Mouse (Mus musculus) left cerebral cortex, adult 18-20 months (tissue): ENCODE measurements around the gene Rpp21. TPM values are rescaled to one million over a fixed set of nuclear protein-coding genes. Genes with fewer than 3 reads are reported as not detected.
"Not testable (repeated sequence)": the region's sequence is repeated elsewhere in the genome, so short reads cannot be mapped to it uniquely, and the experiment has no call there.

ENCODE experiments used
- DNase-seq, 2 experiments: peaks; one replicate each; pipeline ENCODE4 v3.0.0; 2021 to 2022; ENCODE audit warnings: low spot score in 2 of 2, mixed read lengths in 1 of 2
- total RNA-seq, 2 experiments: library from RNA; stranded (reverse); gene quantifications; 2 replicates each; pipeline ENCODE4 v1.2.3; 2021

The Rpp21 gene
- total RNA-seq, 2 experiments from 2014 or later = 39.3 to 43.6 TPM

DNA sequence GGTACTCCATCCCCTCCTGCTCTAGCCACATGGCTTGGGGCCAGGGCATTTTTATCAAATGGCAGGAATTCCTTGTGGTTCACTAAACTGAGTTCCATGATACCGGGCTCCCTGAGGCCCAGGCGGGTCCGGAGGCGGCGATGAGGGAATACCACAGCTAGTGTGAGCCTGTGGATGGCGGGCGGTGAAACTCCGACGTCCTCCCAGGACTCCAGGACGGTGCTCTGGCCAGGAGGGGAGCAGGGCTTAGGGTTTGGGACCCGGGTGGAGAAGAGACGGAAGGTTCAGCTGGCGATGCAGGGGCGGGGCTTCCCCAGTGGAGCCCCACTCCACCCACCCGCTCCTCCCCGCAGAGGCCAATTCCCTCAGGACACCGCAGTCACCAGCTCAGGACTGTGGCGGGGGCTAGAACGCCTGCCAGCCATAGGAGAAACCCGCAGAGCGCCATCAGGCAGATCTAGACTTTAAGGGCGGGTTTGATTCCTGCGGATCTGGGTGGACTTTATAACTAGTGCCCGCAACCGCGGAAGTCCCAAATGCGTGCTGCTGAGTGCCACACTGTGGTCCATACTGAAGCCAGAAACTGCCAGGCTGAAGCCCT is 20.4 kb downstream of the Rpp21 start:
- no peak for DNase-seq

DNA sequence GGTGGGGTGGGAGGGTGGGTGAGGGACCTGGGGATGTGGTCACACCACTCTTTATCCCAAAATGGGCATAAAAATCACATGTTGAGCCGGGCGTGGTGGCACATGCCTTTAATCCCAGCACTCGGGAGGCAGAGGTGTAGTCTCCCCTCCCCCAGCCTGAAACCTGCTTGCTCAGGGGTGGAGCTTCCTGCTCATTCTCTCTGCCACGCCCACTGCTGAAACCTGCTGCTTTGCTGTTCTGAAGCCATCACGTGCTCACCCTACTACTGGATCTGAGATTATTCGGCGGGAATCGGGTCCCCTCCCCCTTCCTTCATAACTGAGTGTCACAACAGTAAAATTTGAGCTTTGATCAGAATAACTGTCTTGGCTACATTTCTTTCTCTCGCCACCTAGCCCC is 22.6 kb downstream of the Rpp21 start:
- not testable (repeated sequence) for DNase-seq

DNA sequence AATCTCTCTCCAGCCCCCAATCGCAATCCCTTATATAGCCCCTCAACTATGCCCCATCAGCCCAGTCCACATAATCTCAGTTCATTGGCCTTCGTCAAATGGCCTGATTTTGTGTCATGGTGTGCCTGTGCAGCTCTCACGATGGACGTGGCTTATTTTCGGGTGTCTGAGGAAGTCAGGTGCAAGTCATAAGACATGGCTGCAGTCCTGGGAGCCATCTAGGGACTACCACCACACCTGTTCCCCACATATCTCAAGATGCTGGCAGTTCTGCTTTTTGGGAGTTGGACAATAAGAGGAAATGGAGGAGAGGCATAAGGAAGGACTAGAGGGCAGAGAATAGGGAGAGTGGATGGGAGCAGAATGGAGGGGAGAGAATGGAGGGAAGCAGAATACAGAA is 24.3 kb downstream of the Rpp21 start:
- no peak for DNase-seq

DNA sequence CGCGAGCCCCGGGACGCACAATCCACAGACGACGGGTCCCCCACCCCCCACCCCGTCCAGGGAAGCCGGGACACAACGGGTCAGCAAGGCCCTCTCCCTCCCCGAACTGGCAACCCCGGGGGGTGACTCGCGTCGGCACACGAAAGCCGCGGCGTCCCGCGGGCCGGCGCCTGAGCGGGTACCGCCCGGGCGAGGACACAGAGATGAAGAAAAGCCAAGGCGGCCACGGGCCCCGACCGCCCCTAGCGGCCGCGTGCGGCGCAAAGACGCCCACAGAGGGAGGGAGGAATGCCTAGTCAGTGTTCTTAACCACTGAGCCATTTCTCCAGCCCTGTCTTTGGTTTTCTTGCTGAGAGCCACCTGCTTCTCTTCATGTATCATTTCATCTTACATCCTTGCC is 26.6 kb downstream of the Rpp21 start:
- DNase-seq = peak; percentile 58 to 71

DNA sequence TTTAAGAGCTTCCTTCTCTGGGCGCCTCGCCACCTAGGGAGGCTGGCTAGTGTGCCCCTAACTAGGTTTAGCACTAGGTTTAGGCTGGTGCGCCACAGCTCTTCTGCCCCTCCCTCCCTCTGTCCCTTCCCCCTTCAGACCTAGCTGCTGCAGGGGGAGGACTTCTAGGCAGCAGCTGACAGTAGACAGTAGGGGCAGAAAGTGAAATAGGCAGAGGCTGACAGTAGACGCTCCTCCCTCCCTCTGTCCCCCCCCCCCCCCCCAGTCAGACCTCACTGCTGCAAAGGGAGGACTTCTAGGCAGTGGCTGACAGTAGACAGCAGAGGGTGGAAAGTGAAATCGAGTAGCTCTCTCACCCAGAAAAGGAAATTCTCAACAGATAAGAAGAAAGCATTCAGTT is 28.8 kb downstream of the Rpp21 start:
- DNase-seq = no peak

DNA sequence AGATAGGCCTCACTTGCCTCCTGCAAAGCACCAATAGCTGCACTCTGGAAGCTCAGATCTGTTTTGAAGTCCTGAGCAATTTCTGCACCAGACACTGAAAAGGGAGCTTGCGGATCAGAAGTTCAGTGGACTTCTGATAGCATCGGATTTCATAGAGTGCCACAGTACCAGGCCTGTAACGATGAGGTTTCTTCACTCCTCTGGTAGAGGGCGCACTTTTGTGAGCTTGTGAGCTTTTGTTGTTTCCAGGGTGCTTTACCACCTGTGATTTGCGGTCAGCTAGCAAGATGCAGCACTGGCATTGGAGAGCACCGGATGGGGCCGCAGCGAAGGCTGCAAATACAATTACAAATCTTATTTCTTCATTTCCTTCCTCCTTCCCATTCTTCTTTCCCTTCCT is 30.9 kb downstream of the Rpp21 start:
- no peak for DNase-seq

DNA sequence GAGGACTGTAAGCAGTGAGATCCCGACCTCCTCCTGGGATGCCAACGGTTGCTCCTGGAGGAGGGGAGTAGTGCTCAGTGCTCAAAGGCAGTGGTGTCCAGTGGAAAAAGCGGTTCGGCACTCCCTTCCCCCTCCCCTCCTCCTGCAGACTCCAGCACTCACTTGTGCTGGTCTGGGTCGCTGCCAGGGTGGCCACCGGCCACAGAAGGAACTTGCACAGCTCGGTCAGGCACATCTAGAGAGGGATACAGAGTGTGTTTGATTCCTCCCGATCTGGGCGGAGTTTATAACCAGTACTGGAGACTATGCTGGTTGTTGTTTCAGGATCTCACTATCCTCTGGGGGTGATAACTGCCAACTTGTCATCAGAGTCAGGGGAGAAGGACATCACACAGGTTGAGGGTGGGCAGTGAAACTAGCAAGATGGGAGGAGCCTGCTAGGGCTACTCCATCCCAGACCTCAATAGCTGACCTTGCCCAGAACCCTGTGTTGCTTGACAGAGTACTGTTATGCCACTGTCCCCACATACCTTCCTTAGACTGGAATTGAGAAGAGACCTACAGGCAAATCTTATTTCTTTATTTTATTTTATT is 32.5 kb downstream of the Rpp21 start:
- no peak for DNase-seq

DNA sequence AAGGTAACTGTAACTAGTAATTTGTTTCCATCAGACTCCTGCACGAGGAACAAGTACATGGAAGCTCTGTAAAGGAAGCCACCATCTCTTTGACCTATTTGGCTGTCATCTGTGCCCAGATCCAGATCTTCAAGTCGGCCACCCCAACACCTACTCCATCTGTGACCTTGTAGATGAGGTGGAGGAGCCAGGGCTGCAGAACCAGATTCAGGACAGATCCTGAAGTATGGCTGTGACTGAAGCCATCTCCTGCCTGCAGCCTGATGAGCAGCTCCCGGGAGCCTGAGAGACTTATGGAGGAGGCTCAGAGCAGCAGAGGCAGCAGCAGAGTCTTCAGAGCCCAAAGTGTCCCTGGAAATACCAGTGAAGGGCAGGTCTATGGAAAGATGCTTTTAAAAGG is 33.4 kb downstream of the Rpp21 start:
- no peak for DNase-seq

DNA sequence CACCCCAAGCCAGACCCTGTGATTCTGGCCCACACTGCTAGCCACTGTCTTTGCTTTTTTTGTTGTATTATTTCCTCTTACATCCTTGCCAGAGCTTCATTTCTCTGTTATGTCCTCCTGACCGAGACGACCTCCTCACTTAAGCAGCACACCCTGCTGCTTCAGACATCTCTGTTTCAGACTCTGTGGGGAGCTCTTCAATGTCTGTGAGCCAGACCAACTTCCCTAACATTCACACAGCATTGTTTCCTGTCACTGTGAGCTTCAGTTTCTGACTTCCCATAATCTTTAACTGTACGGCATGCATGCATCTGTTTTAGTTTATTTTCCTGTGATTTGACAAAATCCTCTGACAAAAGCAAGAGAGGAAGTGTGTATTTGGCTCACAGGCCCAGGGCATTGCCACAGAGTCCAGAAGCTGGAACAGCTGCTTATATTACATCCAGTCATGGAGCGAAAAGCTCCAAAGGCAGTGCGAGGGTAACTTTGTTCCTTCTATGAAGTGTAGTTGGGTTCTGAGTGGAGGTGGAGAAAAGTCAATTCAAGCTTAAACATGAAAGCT is 39.2 kb downstream of the Rpp21 start:
- DNase-seq = no peak

DNA sequence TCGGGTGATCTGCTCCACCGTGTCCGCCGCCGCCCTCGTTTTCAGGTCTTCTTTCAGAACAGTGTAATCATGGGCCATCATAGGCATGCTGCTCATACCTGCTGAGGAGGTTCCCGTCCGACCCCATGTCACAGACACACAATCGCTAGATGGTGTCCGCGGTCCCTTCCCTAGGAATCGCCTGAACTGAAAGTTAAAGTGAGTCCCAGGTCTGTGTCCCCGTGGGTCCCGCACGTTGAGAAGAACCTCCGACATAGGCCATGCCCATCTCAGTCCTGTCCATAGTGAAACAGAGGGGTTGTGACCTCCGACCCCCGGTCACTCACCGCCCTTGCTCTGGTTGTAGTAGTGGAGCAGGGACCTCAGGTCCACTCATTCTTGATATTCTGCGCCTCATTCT is 42.3 kb downstream of the Rpp21 start:
- no peak for DNase-seq

DNA sequence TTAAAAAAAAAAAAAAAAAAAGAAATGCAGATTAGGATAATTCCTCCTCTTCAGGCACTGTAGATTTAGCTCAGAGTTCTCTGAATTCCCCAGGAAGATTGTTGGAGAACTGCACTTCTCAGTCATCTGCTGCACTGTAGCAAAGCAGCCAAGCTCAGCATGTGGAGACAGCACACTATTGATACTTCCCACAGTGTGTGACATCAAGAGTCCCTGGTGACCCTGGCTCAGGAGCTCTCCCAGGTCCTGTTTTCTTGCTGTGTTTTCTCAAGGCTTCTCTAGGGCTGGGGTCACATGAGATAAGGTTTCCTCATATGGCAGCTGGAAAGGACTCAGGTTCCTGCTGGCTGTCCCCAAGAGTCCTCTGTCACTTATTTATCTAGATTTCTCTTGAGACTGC is 51.0 kb downstream of the Rpp21 start:
- DNase-seq = no peak

DNA sequence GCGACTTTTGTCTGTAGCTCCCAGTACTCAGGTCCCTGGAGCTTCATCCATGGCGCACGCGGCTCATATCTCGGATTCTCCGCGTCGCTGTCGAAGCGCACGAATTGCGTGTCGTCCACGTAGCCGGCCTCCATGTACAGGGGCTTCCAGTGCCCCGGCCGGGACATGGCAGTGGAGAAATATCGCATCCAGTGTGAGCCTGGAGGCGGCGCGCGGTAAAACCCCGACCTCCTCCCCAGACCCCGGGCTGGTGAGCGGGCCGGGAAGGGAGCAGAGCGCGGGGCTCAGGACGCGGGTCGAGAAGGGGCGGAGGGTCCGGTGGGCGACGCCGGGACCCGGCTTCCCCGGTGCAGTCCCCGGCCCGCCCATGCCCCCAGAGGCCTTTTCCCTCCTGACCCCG is 52.0 kb downstream of the Rpp21 start:
- DNase-seq = no peak

Other genes with a start within 250 kb of the Rpp21 start
- 1 to 10 TPM; 1.5 to 2.2 TPM for gene H2-T24, start 237.5 kb downstream of the Rpp21 start, total RNA-seq
- gene H2-T23, start 225.2 kb downstream of the Rpp21 start, total RNA-seq = 10 to 100 TPM; 15.6 to 19.9 TPM
- gene H2-T22, start 215.3 kb downstream of the Rpp21 start, total RNA-seq = 10 to 100 TPM; 18.5 to 20.8 TPM
- not detected for gene Gm6034, start 215.1 kb downstream of the Rpp21 start, total RNA-seq
- gene Gm11127, start 199.7 kb downstream of the Rpp21 start, total RNA-seq = 1 to 10 TPM; 1.4 TPM
- gene Gm19684, start 136.4 kb downstream of the Rpp21 start, total RNA-seq = not detected
- not detected for gene Gm7030, start 128.6 kb downstream of the Rpp21 start, total RNA-seq
- gene Gm8909, start 89.5 kb downstream of the Rpp21 start, total RNA-seq = not detected
- gene H2-T3, start 67.8 kb downstream of the Rpp21 start, total RNA-seq = under 1 TPM in 1 of 2 experiments, not detected in 1; 0.37 TPM
- gene Trim39, start 14.2 kb upstream of the Rpp21 start, total RNA-seq = 10 to 100 TPM; 22.9 to 25.7 TPM
- gene H2-M10.2, start 28.4 kb upstream of the Rpp21 start, total RNA-seq = not detected
- gene H2-M10.1, start 68.1 kb upstream of the Rpp21 start, total RNA-seq = not detected
- not detected for gene H2-M10.3, start 110.3 kb upstream of the Rpp21 start, total RNA-seq
- not detected for gene H2-M10.4, start 204.3 kb upstream of the Rpp21 start, total RNA-seq